Comparison of ENCODE assay signal across 7 mouse cellular contexts in the genomic region with DNA sequence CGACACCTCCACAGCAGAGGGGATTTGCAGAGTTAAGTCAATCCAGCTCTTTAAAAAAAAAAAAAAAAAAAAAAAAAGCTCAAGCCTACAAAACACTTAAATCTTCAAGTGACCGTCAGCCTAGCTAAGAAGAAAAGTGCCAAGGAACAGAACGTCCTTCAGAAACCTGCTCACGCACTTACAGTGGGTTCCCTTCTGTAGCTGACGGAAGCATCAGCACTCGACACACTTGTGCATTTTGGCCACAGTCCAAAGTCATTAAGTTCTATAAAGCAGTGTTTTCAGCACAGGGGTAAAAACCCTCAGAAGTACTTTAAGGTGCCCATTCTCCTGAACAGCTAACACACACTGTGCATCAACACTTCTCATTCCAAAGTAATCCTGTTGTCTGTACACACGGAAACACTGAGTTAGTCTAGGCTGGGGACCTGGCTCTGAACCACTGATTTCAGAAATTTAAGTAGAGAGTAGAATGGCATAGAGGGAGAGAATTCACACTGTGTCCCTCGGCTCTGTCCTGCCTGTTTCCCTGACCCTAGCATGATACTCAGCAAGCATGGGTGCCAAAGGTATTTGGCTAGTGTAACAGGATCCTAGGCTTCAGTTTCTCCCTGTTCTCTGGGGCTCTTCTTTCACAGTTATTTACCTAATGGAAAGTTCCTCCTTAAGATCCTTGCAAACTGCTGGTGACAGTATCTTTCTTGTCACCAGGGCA.
A peak's percentile ranks its signal among the peaks of the same experiment; 100 is the strongest.
DNase-seq lines count a peak whose midpoint lies in the region; ATAC-seq lines count a peak whose summit lies in the region.

No protein-coding gene starts in this region.

- 54% methylated on average over 8 of the region's 8 CpGs for WGBS in embryonic facial prominence, embryonic 15.5 days

- H3K27me3 ChIP-seq in embryonic facial prominence, embryonic 15.5 days, result no peaks in the 10 kb centered on the region

- H3K27ac ChIP-seq in embryonic facial prominence, embryonic 15.5 days (replicated peaks), result no peak overlapping the region

- no peak overlapping the region for H3K4me3 ChIP-seq in embryonic facial prominence, embryonic 15.5 days (replicated peaks)

- H3K4me2 ChIP-seq in embryonic facial prominence, embryonic 15.5 days (replicated peaks), result no peak overlapping the region

- H3K36me3 ChIP-seq in embryonic facial prominence, embryonic 15.5 days, result peaks cover 2% of the 10 kb centered on the region

- intact Hi-C loops in heart, postnatal 10 days (cut with DNase I), result no loop called here

- no peak overlapping the region for H3K9ac ChIP-seq in embryonic facial prominence, embryonic 15.5 days

- H3K4me1 ChIP-seq in embryonic facial prominence, embryonic 15.5 days, result peaks cover 43% of the 10 kb centered on the region

- ATAC-seq in embryonic facial prominence, embryonic 15.5 days (ENCODE audit: insufficient number of reproducible peaks, low FRiP score, low TSS enrichment, low read depth), result peak; percentile 32; the same call in 1 of the 2 replicates

- H3K9me3 ChIP-seq in embryonic facial prominence, embryonic 15.5 days (replicated peaks), result no peaks in the 10 kb centered on the region

- DNase-seq in kidney, adult 9 months, result peak; percentile 59
- DNase-seq in kidney, postnatal 10 days, result no peak
- peak; percentile 44 to 50 for DNase-seq in heart, postnatal 10 days
- DNase-seq in lung, postnatal 10 days, result peak; percentile 76
- DNase-seq in urinary bladder, adult 18-20 months (ENCODE audit: low spot score in 2 of 2), result no peak
- no peak for DNase-seq in urinary bladder, adult 2 months (ENCODE audit: low spot score)

Comparison
In these comparisons a context has a peak if more than half of its experiments do, and no peak if none do; other contexts are left out.
1. DNase-seq: peak in kidney, adult 9 months (single experiment), heart, postnatal 10 days (2 of 2) and lung, postnatal 10 days (single experiment); none in kidney, postnatal 10 days (single experiment), urinary bladder, adult 18-20 months (0 of 2) and urinary bladder, adult 2 months (single experiment).